Mouse (Mus musculus): ENCODE data around the gene Mxra8.

The Mxra8 gene

GRCm38 (mm10) chr4:155839483-155839910 is at the start of gene Mxra8:
TSS of gene Mxra8 (plus strand) at chr4:155839680.
- DNase-seq (ENCODE audit: low read depth): no peak

- DNase-seq (ENCODE audit: low read depth): no peak
Measured at GRCm38 (mm10) chr4:155790021-155790489, 49.4 kb upstream of the Mxra8 start, which contains the start of gene Ankrd65. TSS of gene Ankrd65 (plus strand) at chr4:155790439.

GRCm38 (mm10) chr4:155790650-155791161 is 48.8 kb upstream of the Mxra8 start:
- DNase-seq (ENCODE audit: low read depth): no peak

GRCm38 (mm10) chr4:155791240-155791933 is 48.1 kb upstream of the Mxra8 start:
- no peak for DNase-seq (ENCODE audit: low read depth)

GRCm38 (mm10) chr4:155793730-155794129 is 45.8 kb upstream of the Mxra8 start:
- no peak for DNase-seq (ENCODE audit: low read depth)

- no peak for DNase-seq (ENCODE audit: low read depth)
Measured at GRCm38 (mm10) chr4:155802075-155802474, 37.4 kb upstream of the Mxra8 start.

GRCm38 (mm10) chr4:155802741-155803339 is 36.6 kb upstream of the Mxra8 start, which contains the start of gene Mrpl20:
TSS of gene Mrpl20 (plus strand) at chr4:155802878.
- peak; percentile 42 for DNase-seq (ENCODE audit: low read depth)

GRCm38 (mm10) chr4:155803340-155804041 is 36.0 kb upstream of the Mxra8 start:
- DNase-seq (ENCODE audit: low read depth): peak; percentile 95

- DNase-seq (ENCODE audit: low read depth): no peak
Measured at GRCm38 (mm10) chr4:155807841-155808240, 31.6 kb upstream of the Mxra8 start.

- peak; percentile 93 for DNase-seq (ENCODE audit: low read depth)
Measured at GRCm38 (mm10) chr4:155811929-155812664, 27.4 kb upstream of the Mxra8 start, which contains the start of gene Ccnl2. TSS of gene Ccnl2 (plus strand) at chr4:155812489.

GRCm38 (mm10) chr4:155812665-155813181 is 26.8 kb upstream of the Mxra8 start:
- DNase-seq (ENCODE audit: low read depth): no peak

GRCm38 (mm10) chr4:155817533-155817932 is 21.9 kb upstream of the Mxra8 start:
- DNase-seq (ENCODE audit: low read depth): no peak

GRCm38 (mm10) chr4:155821025-155821424 is 18.5 kb upstream of the Mxra8 start:
- no peak for DNase-seq (ENCODE audit: low read depth)

GRCm38 (mm10) chr4:155823443-155823842 is 16.0 kb upstream of the Mxra8 start:
- no peak for DNase-seq (ENCODE audit: low read depth)

GRCm38 (mm10) chr4:155829866-155830265 is 9.6 kb upstream of the Mxra8 start:
- DNase-seq (ENCODE audit: low read depth): no peak

- DNase-seq (ENCODE audit: low read depth): no peak
Measured at GRCm38 (mm10) chr4:155830596-155830995, 8.9 kb upstream of the Mxra8 start.

- peak; percentile 95 for DNase-seq (ENCODE audit: low read depth)
Measured at GRCm38 (mm10) chr4:155831205-155831766, 8.2 kb upstream of the Mxra8 start, which contains the start of gene Aurkaip1. TSS of gene Aurkaip1 (plus strand) at chr4:155831272.

GRCm38 (mm10) chr4:155831831-155832230 is 7.6 kb upstream of the Mxra8 start:
- DNase-seq (ENCODE audit: low read depth): no peak

- DNase-seq (ENCODE audit: low read depth): no peak
Measured at GRCm38 (mm10) chr4:155832321-155832720, 7.2 kb upstream of the Mxra8 start.

GRCm38 (mm10) chr4:155833234-155833633 is 6.2 kb upstream of the Mxra8 start:
- no peak for DNase-seq (ENCODE audit: low read depth)

- peak; percentile 68 for DNase-seq (ENCODE audit: low read depth)
Measured at GRCm38 (mm10) chr4:155833836-155834235, 5.6 kb upstream of the Mxra8 start.

Data from c-Kit-positive CD71-positive TER-119-negative erythroid progenitor cells, embryonic 14.5 days (primary cell).